Mouse (Mus musculus) stomach, postnatal 0 days (tissue): ENCODE measurements at regions not wholly inside any gene's neighbourhood (a gene's known extent, or its start where the extent isn't known, plus 50 kb on each side); places are given as distances from the start of the nearest gene placed in this dataset.

Source experiments
- CTCF ChIP-seq: IDR thresholded peaks from 2 replicates; pipeline ENCODE4 v1.5.1; 2016; ENCODE audit warnings: antibody characterized with exemption, low read depth, mild to moderate bottlenecking, moderate library complexity
- EP300 ChIP-seq: optimal IDR thresholded peaks from 2 replicates; pipeline ENCODE3; 2016; ENCODE audit warnings: antibody characterized with exemption

- no peak for TF ChIP-seq EP300
- TF ChIP-seq CTCF = no peak
These were observed 243.3 kb downstream of the Igsf11 start for GRCm38 (mm10) chr16:39135777-39136176.
